Mouse (Mus musculus) layer of hippocampus, adult 8-10 months (tissue): ENCODE data around the gene Nox3. TPM values are rescaled to one million over a fixed set of nuclear protein-coding genes. Genes with fewer than 3 reads are reported as not detected.

Experiments
- DNase-seq, 2 experiments: peaks; one replicate each; pipeline ENCODE4 v3.0.0; 2022; ENCODE audit warnings: low spot score in 2 of 2
- total RNA-seq, 4 experiments: library from RNA; stranded (reverse); gene quantifications; 2 replicates each; pipeline ENCODE4 v1.2.4; 2022

The Nox3 gene
- total RNA-seq: not detected

GRCm38 (mm10) chr17:3696161-3696560, at the start of gene Nox3:
Nox3 (minus strand) TSS chr17:3696261.
- DNase-seq: no peak

GRCm38 (mm10) chr17:3744402-3744801, 48.3 kb upstream of the Nox3 start:
- no peak for DNase-seq

GRCm38 (mm10) chr17:3736936-3737335, 40.9 kb upstream of the Nox3 start:
- DNase-seq: no peak

GRCm38 (mm10) chr17:3734286-3734685, 38.2 kb upstream of the Nox3 start:
- DNase-seq: no peak

GRCm38 (mm10) chr17:3705350-3705930, 9.4 kb upstream of the Nox3 start:
- no peak for DNase-seq

- DNase-seq: peak; percentile 12 to 19
Observed at GRCm38 (mm10) chr17:3702320-3702719, 6.3 kb upstream of the Nox3 start.

GRCm38 (mm10) chr17:3692817-3693216, 3.2 kb downstream of the Nox3 start:
- DNase-seq: no peak

- no peak for DNase-seq
Observed at GRCm38 (mm10) chr17:3690499-3691258, 5.4 kb downstream of the Nox3 start.

GRCm38 (mm10) chr17:3683662-3684061, 12.4 kb downstream of the Nox3 start:
- no peak for DNase-seq

- DNase-seq: peak in 1 of 2 experiments; percentile 10
Observed at GRCm38 (mm10) chr17:3669226-3669625, 26.8 kb downstream of the Nox3 start.

- DNase-seq: no peak
Observed at GRCm38 (mm10) chr17:3667287-3667686, 28.8 kb downstream of the Nox3 start.

- no peak for DNase-seq
Observed at GRCm38 (mm10) chr17:3665321-3665720, 30.7 kb downstream of the Nox3 start.

GRCm38 (mm10) chr17:3659497-3659896, 36.6 kb downstream of the Nox3 start:
- no peak for DNase-seq

GRCm38 (mm10) chr17:3650377-3650776, 45.7 kb downstream of the Nox3 start:
- no peak for DNase-seq

GRCm38 (mm10) chr17:3643582-3643981, 52.5 kb downstream of the Nox3 start:
- DNase-seq: no peak

- no peak for DNase-seq
Observed at GRCm38 (mm10) chr17:3641456-3641855, 54.6 kb downstream of the Nox3 start.

GRCm38 (mm10) chr17:3638757-3639156, 57.3 kb downstream of the Nox3 start:
- no peak for DNase-seq

GRCm38 (mm10) chr17:3632501-3632900, 63.6 kb downstream of the Nox3 start:
- no peak for DNase-seq

GRCm38 (mm10) chr17:3616329-3617216, 79.5 kb downstream of the Nox3 start:
- DNase-seq: no peak

- no peak for DNase-seq
Observed at GRCm38 (mm10) chr17:3615553-3615952, 80.5 kb downstream of the Nox3 start.

- DNase-seq: no peak
Observed at GRCm38 (mm10) chr17:3611781-3612075, 84.3 kb downstream of the Nox3 start.
